Comparison of ENCODE assay signal across 25 mouse cellular contexts in genomic region chr17:56871767-56872166, GRCm38 (mm10). TPM values are rescaled to one million over a fixed set of nuclear protein-coding genes. Genes with fewer than 3 reads are reported as not detected.
"Had no signal": no experiment of that assay in that cellular context is flagged by ENCODE, and none has a peak within 500 bp of the region (broad histone marks: within the 10 kb centered on the region; RNA-seq: fewer than 3 reads in every experiment).

No protein-coding gene starts in this region.

- DNase-seq: lung, adult 18-20 months; lung, embryonic 14.5 days; lung, postnatal 10 days; lung, postnatal 4 days; midbrain, embryonic 14.5 days; right cerebral cortex, postnatal 14 days; right cerebral cortex, postnatal 4 days; spleen, adult 18-20 months; thymus, adult 18-20 months; thymus, postnatal 14 days; thymus, postnatal 36 days had no signal

- H3K27me3 ChIP-seq: midbrain, embryonic 12.5 days; neural tube, embryonic 12.5 days had no signal

- H3K4me1 ChIP-seq: midbrain, embryonic 10.5 days; midbrain, embryonic 12.5 days; neural tube, embryonic 12.5 days had no signal

- H3K4me2 ChIP-seq: lung, embryonic 14.5 days; midbrain, embryonic 12.5 days; neural tube, embryonic 12.5 days had no signal

- H3K27ac ChIP-seq: midbrain, embryonic 10.5 days; midbrain, embryonic 12.5 days; neural tube, embryonic 12.5 days had no signal

- H3K36me3 ChIP-seq: midbrain, embryonic 10.5 days; midbrain, embryonic 12.5 days; neural tube, embryonic 12.5 days had no signal

- H3K9ac ChIP-seq: lung, embryonic 14.5 days; midbrain, embryonic 12.5 days; neural tube, embryonic 12.5 days had no signal

- ATAC-seq: midbrain, embryonic 16.5 days had no signal

- H3K4me3 ChIP-seq: midbrain, embryonic 10.5 days; midbrain, embryonic 12.5 days; neural tube, embryonic 12.5 days had no signal

RNA-seq across cellular contexts. Expression of gene Acsbg2, which starts 2.5 kb away (rescaled TPM):
- total RNA-seq: megakaryocyte, adult 5-6 weeks; megakaryocyte-erythroid progenitor cell, adult 5-6 weeks; neutrophil, adult 5-6 weeks had no signal
- polyA plus RNA-seq: liver, embryonic 16.5 days; lung, embryonic 14.5 days; lung, embryonic 16.5 days; midbrain, embryonic 10.5 days; midbrain, embryonic 12.5 days; midbrain, embryonic 14.5 days; midbrain, embryonic 16.5 days; neural tube, embryonic 12.5 days; neural tube, embryonic 14.5 days; small intestine, adult 2 months; stomach, embryonic 14.5 days; stomach, embryonic 16.5 days; thymus, postnatal 0 days had no signal

RNA-seq across cellular contexts. Expression of gene 1700061G19Rik, which starts 3.5 kb away (rescaled TPM):
- total RNA-seq: megakaryocyte-erythroid progenitor cell, adult 5-6 weeks; neutrophil, adult 5-6 weeks had no signal
- polyA plus RNA-seq: small intestine, adult 2 months had no signal
